Mouse (Mus musculus): Measurements from ENCODE around the gene Fxyd2.

The Fxyd2 gene

DNA sequence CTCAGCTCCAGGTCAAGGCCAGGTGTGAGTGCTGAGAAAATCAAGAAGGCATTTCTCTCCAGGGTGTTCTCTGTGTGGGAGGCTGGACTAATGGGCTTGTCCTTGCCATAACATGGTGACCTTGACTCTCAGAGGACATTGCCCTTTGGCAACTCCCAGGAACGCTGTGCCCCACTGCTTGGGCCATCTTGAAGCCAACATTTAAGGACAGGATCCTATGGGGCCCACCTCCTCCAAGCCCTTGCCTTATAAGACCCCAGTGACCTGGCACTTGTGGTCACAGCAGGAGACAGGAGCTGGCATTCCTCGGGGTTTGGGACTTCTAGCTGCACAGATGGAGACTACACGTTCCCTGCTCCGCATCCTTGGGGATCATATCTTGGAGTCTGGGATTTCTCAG is at the start of gene Fxyd2:
TSS of gene Fxyd2 (plus strand) at position 236 of the 400 bp plus-strand sequence.
- DNase-seq (ENCODE audit: low spot score), result no peak

GRCm38 (mm10) chr9:45349851-45350250 is 49.6 kb upstream of the Fxyd2 start:
- DNase-seq (ENCODE audit: low spot score), result no peak

DNA sequence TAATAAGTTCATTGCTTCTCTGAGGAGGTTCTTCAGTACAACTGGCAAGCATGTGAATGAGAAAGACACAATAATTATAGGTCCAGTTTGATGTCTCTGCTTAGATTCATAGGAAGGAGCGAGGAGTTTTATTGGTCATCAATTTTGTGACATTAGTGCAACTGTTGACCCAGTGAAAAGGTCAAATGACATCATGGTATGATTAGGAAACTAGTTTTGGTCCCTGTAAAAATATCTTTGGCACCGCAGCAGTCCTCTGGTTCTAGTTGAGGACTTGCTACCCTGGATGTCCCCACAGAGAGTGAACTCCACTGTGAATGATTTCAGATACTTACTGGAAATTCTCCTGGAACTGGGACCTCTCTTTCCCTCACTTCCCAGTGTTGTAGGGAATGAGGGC is 44.3 kb upstream of the Fxyd2 start:
- no peak for DNase-seq (ENCODE audit: low spot score)

DNA sequence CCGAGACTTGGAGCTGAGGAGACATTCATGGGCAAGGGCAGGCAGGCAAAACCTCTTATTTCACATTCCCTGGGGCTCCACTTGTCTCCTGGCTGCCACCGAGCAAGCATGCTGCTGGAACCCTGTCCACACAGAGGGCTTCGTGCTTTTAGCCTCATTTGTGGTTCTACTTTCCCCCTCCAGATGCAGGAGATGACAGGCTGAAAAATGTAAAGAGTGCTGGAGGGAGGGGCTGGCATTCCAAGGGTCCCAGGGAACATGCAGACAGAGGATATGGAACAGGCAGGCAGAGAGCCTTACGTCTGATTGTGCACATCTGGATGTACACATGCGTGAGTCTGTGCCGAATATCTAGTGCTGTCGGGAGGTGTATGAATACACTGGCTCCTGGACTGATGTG is 41.1 kb upstream of the Fxyd2 start:
- DNase-seq (ENCODE audit: low spot score), result no peak

DNA sequence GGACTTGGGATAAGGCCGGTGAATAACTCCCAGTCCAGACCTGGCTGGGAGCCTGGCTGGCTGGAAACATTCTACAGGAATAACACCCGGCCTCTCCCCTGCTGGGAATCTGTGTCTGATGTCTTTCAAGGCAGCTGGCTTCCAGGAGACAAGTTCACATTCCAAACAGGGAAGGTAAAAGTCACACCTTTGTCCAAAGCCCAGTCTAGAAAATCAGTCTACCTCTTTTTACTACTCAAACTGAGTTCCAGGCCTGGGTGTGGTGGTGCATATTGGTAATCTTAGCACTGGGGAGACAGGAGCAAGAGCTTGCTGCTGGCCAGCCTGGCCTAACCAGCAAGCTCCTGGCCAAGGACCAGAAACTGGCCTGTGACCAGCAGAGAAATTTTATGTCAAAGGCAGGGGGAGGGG is 37.4 kb upstream of the Fxyd2 start:
- no peak for DNase-seq (ENCODE audit: low spot score)

GRCm38 (mm10) chr9:45363639-45364214 is 35.7 kb upstream of the Fxyd2 start:
- no peak for DNase-seq (ENCODE audit: low spot score)

DNA sequence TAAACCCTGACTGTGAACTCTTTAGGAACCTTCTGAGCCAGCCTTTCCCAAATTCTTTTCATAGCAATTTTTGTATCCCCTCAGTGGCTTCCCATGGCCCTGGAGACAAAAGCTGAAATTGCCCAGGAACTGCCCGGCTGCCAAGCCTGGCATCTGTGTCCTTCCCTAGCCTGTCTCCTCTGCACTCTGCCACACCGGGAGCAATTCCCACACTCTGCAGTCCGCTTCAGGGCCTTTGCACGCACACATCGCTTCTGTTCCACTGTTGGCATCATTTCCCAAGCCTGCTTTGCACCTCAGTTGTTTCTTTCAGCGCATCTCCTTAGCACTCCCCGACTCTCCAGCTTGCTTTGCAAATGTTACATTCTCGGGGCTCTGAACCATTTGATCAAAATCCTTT is 31.8 kb upstream of the Fxyd2 start:
- no peak for DNase-seq (ENCODE audit: low spot score)

GRCm38 (mm10) chr9:45368341-45368901 is 31.0 kb upstream of the Fxyd2 start:
- no peak for DNase-seq (ENCODE audit: low spot score)

DNA sequence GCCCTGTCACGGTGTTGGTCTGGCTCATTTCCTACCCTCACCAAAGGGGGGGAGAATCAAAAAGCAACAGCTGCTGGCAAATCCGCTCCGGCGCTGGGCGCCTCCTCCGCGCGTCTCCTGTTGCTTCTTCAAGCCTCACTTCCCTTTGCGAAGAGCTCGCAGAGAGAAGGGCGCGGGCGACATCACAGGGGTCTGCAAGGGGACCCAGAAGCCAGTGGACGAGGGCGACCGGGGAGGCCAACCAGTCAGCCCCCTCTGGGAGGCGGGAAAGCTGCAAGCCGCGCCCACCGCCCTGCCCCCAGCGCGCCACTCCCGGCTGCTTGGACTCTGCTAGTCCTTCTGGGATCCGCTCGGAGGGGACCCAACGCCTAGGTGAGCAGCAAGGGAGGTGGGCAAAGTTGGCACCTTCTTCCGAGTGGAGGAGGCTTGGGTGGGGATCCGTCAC is 29.3 kb upstream of the Fxyd2 start, which contains the start of gene Fxyd6:
TSS of gene Fxyd6 (plus strand) at position 69 of the 445 bp plus-strand sequence.
- no peak for DNase-seq (ENCODE audit: low spot score)

DNA sequence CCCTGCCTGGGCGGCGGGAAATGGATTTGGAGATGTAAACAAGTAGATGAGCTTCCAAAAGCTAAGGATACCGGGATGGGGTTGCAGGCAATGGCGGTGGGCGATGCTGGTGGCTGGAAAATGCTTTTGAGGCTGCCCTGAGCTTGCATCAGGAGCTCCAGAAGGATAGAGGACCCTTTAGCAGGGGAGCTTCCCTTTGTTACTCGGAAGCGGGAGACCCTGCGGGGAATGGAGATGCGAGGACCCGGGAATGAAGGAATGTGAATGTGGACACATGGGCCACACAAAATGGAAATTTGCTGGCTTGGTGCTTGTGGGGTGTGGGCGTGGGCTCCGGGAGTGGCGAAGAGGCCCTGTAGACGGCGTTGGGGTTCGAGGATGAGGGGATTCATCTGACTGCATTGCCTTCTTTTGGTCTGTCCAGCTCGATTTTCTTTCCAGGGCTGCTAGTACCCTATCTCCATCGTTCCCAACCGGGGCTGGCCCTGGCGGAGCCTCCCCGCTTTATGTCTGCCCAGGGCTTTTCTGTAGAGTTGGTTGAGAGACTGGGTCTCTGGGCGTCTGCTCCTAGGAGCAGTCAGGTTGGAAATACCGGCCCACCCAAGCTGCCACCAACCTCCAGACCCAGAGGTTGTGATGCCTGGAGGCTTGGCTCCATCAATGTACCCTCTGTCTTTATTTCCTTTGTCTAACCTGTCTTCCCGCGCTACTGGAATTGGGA is 28.7 kb upstream of the Fxyd2 start:
- no peak for DNase-seq (ENCODE audit: low spot score)

GRCm38 (mm10) chr9:45371337-45371707 is 28.1 kb upstream of the Fxyd2 start:
- no peak for DNase-seq (ENCODE audit: low spot score)

GRCm38 (mm10) chr9:45373896-45374295 is 25.6 kb upstream of the Fxyd2 start:
- no peak for DNase-seq (ENCODE audit: low spot score)

DNA sequence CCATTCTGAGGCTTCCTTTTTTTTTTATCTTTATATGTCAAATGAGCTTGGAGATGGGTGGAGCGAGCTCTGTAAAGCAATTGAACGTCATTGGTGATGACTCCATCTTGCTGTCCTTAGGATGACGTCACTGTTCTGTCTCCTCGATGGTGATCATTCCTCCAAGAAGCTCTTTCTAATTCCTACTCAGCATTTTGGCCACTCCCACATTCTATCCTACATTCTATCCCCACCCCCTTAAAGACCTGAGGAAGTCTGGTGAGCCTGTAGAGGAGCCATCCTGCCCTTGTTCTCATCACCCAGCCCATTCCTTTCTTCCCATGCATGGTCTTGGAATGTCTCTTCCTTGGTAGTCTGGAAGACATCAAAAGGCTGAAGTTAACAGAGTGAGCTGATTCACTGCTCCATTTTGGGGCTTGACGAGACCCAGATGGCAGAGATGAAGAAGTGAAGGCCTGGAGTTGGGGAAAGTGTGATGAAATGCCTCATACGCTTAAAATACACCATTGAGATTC is 24.4 kb upstream of the Fxyd2 start:
- no peak for DNase-seq (ENCODE audit: low spot score)

- DNase-seq (ENCODE audit: low spot score), result no peak
Observed at GRCm38 (mm10) chr9:45376427-45376826, 23.0 kb upstream of the Fxyd2 start.

GRCm38 (mm10) chr9:45376883-45377282 is 22.6 kb upstream of the Fxyd2 start:
- no peak for DNase-seq (ENCODE audit: low spot score)

DNA sequence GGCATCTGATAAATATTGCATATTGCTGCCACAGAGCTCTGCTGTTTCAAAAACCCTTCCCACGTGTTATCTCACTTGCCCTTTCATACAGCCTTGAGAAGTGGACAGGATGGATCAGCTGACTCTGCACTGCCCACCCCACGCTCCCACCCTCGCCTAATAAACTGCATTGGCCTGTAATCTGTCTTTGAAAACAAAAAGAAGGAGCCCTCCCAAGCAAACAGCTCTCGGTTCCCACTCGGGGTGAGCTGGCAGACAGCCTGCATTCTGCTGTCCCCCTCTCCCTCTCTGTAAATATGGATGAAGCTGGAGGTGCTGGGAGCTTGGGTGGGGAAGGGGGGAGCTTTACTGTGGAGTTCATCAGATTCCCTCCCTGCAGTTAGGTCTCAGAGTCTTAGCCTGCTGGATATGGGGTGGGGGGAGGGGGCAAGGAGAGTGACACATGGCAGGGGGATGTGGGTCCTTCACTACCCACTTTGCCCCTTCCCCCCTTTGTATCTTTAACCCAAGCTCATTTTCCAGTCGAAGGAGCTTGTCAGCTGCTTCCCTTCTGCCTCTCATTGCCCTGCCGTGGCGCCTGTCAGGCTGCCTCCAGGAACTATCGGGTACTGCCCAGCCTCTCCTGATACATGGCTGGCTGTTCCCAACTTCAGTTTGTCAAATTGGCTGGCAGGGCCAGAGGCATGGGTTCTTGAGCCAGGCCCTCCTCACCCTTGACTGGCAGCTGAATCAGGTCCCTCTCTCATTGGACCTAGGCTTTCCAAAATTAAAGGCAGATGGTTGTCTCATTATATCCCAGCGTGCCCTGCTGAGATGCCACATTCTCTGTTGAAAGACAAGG is 18.8 kb upstream of the Fxyd2 start:
- DNase-seq (ENCODE audit: low spot score), result no peak

DNA sequence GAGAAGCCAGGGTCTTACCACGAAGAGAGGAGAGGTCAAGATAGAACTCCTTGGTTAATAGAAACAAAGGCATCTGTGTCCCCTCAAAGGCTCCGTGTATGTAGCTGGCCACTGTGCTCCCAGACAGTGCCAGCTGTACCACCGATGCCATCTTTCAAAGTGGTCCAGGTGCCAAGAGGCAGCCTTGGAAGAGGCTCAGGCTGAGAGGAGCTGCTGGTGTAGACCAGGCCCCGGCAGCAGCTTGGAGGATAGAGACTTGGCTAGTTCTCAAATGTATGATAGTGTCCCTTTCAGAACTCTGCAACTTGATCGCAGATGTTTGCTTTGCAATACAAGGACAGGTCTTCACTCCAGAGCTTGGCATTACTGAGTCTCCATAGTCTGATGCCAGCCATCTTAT is 17.1 kb upstream of the Fxyd2 start:
- no peak for DNase-seq (ENCODE audit: low spot score)

DNA sequence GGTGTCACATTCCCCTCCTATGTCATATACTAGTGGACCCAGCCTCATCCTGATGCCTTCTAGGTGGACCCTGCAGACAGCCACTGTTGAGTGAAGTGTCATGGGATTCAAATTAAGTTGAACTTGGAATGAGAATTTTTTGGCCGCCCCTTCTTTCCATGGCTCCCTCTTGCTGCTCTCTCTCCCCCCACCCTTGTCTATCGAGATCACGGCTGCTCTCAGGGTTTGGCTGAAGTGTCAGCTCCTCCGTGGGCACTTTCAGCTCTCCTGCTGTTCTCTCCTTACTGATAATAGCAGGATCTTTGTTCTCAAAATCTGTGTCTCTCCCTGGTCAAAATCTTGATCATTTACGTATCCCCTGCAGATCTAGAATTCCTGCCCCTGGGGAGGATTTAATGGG is 16.6 kb upstream of the Fxyd2 start:
- DNase-seq (ENCODE audit: low spot score), result no peak

DNA sequence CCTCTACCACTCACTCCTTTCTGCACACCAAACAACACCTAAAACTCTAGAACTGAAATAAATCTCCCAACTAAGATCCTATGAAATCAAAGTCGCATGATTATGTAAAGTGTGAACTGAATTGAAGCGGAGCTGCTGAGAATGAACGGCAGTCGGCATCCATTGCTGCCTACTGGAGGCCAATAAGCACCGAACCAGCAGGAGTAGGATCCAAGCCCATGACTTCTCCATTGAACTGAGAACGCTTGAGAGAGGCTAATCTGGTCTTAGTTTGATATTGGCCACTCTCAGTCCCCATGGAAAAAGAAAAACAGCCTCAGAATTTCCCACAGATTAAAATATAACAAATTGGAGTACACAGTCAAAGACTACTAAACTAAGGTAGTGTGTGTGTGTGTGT is 15.6 kb upstream of the Fxyd2 start:
- no peak for DNase-seq (ENCODE audit: low spot score)

GRCm38 (mm10) chr9:45386698-45387097 is 12.8 kb upstream of the Fxyd2 start:
- no peak for DNase-seq (ENCODE audit: low spot score)

DNA sequence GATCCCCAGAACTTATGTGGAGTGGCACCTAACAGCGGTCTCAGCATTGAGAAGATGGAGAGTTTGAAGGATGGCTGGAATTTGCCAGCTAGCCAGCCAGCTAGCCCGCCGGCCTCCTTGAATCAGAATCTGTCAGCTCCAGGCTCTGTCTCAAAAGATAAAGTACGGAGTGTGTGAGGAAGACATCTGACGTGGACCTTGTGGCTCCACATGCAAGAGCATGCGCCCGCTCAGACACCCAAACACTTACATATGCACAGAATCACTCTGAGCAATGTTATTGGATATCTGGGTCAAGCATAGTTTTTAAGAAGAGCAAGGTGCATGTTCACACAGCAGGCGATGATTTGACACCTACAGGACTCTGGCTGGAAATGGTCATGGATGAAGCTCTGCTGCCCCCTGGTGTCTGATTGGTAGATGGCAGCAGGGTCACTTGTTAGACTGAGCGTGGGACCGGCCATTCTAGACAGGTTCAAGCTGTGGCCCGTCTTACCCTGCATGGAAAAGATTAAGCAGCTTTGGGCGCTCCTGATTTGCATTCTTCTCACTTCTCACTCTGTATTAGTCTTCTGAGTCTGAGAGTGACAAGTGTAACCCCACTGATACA is 11.0 kb upstream of the Fxyd2 start:
- peak; percentile 70 for DNase-seq (ENCODE audit: low spot score)

DNA sequence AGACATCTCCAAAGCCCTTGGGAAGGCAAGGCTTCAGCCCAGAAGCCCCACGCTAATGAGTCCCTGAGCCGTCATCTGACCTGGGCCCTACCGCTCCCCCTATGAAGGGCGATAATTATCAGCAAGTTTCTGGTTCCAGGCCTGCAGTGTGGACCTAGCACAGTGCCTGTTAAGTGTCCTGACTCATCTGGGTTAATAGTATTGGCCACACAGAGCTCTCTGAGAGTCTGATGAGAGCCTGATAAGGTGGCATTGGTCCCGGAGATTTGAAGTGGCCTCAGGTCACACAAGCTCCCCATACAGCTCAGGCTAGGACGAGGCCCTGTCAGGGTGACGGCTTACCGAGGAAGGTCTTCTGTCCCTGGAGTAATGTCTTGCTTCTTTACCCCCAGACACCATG is 9.9 kb upstream of the Fxyd2 start:
- DNase-seq (ENCODE audit: low spot score), result no peak

Measured in spleen, adult 12 weeks (tissue).